10 mouse cellular contexts compared by ENCODE assay signal in genomic region chr4:136651357-136651811, GRCm38 (mm10). TPM values are rescaled to one million over a fixed set of nuclear protein-coding genes. Genes with fewer than 3 reads are reported as not detected.
A peak's percentile ranks its signal among the peaks of the same experiment; 100 is the strongest.
DNase-seq lines count a peak whose midpoint lies in the region; ATAC-seq and TF ChIP-seq lines count a peak whose summit lies in the region.
"Had no signal": no experiment of that assay in that cellular context is flagged by ENCODE, and none has a peak within 500 bp of the region (broad histone marks: within the 10 kb centered on the region; RNA-seq: fewer than 3 reads in every experiment).

No protein-coding gene starts in this region.

- ATAC-seq in forebrain, postnatal 0 days: peak; percentile 58
- ATAC-seq in stomach, postnatal 0 days (ENCODE audit: low FRiP score, low TSS enrichment): no peak
- ATAC-seq in activated CD4-positive, CD25-positive, alpha-beta regulatory T cell, adult 4 months: no peak

- no peak for TF ChIP-seq EP300 in stomach, postnatal 0 days (optimal IDR thresholded peaks at IDR 0.05)

- no peaks in the 10 kb centered on the region for H3K4me1 ChIP-seq in bone marrow macrophage, adult 2 months (ENCODE audit: control insufficient read depth, insufficient read depth, low read length)
- peaks cover 6% of the 10 kb centered on the region; the same call in 1 of the 2 replicates for H3K4me1 ChIP-seq in forebrain, postnatal 0 days (ENCODE audit: insufficient read depth)
- no peaks in the 10 kb centered on the region; the same call in 1 of the 2 replicates for H3K4me1 ChIP-seq in stomach, postnatal 0 days (replicated peaks; ENCODE audit: control insufficient read depth, insufficient read depth)

- TF ChIP-seq CTCF in bone marrow macrophage, adult 2 months (IDR thresholded peaks at IDR 0.05; ENCODE audit: low read depth, low read length): peak; percentile 82
- TF ChIP-seq CTCF in forebrain, postnatal 0 days (IDR thresholded peaks at IDR 0.05; ENCODE audit: low read depth): peak; percentile 93
- TF ChIP-seq CTCF in stomach, postnatal 0 days (IDR thresholded peaks at IDR 0.05; ENCODE audit: low read depth): peak; percentile 83

- 60% methylated on average over 3 of the region's 3 CpGs for WGBS in forebrain, postnatal 0 days
- 71% methylated on average over 3 of the region's 3 CpGs for WGBS in stomach, postnatal 0 days

- H3K4me3 ChIP-seq in bone marrow macrophage, adult 2 months (ENCODE audit: insufficient read depth, low read length): no peak overlapping the region
- no peak overlapping the region for H3K4me3 ChIP-seq in forebrain, postnatal 0 days (ENCODE audit: low read depth, low read length)
- no peak overlapping the region for H3K4me3 ChIP-seq in stomach, postnatal 0 days (ENCODE audit: low read depth, low read length)
- H3K4me3 ChIP-seq: embryonic facial prominence, embryonic 13.5 days; limb, embryonic 15.5 days had no signal

- peak; percentile 20 for DNase-seq in kidney, adult 18-20 months
- DNase-seq in kidney, adult 8-10 months: no peak
- DNase-seq in CD8-positive naive resting alpha-beta T cell, adult 2 months (ENCODE audit: low read depth in 2 of 2, low spot score in 2 of 2): peak; percentile 17 to 33
- peak; percentile 81 for DNase-seq in forebrain, postnatal 0 days
- DNase-seq in lung, postnatal 14 days: peak; percentile 17
- no peak for DNase-seq in stomach, postnatal 0 days (ENCODE audit: low spot score)

- no peak for TF ChIP-seq POLR2A in bone marrow macrophage, adult 2 months (IDR thresholded peaks at IDR 0.05; ENCODE audit: borderline replicate concordance, low read depth, low read length)

- peaks cover 24% of the 10 kb centered on the region for H3K36me3 ChIP-seq in forebrain, postnatal 0 days (ENCODE audit: insufficient read depth)
- H3K36me3 ChIP-seq in stomach, postnatal 0 days (ENCODE audit: control insufficient read depth, insufficient read depth, low read length): peaks cover 3% of the 10 kb centered on the region

- H3K27me3 ChIP-seq in forebrain, postnatal 0 days (ENCODE audit: insufficient read depth, low read length): no peaks in the 10 kb centered on the region
- H3K27me3 ChIP-seq in stomach, postnatal 0 days (ENCODE audit: control insufficient read depth, insufficient read depth, low read length): no peaks in the 10 kb centered on the region
- H3K27me3 ChIP-seq: embryonic facial prominence, embryonic 13.5 days; limb, embryonic 15.5 days had no signal

- H3K9me3 ChIP-seq in forebrain, postnatal 0 days (ENCODE audit: low read length): no peaks in the 10 kb centered on the region
- H3K9me3 ChIP-seq in stomach, postnatal 0 days (ENCODE audit: control insufficient read depth, low read length): no peaks in the 10 kb centered on the region
- H3K9me3 ChIP-seq: limb, embryonic 15.5 days had no signal

- H3K27ac ChIP-seq in bone marrow macrophage, adult 2 months (ENCODE audit: insufficient read depth, low read depth, low read length): no peak overlapping the region
- H3K27ac ChIP-seq in forebrain, postnatal 0 days (ENCODE audit: low read depth, low read length): peak overlapping the region; percentile 79; the same call in 1 of the 2 replicates
- H3K27ac ChIP-seq in stomach, postnatal 0 days (replicated peaks): no peak overlapping the region
- H3K27ac ChIP-seq: limb, embryonic 15.5 days had no signal

- no peak overlapping the region for H3K4me2 ChIP-seq in forebrain, postnatal 0 days (ENCODE audit: low read depth)
- H3K4me2 ChIP-seq in stomach, postnatal 0 days (replicated peaks; ENCODE audit: low read depth): no peak overlapping the region
- H3K4me2 ChIP-seq: embryonic facial prominence, embryonic 13.5 days; limb, embryonic 15.5 days had no signal

- no peak overlapping the region for H3K9ac ChIP-seq in forebrain, postnatal 0 days
- no peak overlapping the region for H3K9ac ChIP-seq in stomach, postnatal 0 days (ENCODE audit: low read length)
- H3K9ac ChIP-seq: embryonic facial prominence, embryonic 13.5 days; limb, embryonic 15.5 days had no signal

RNA-seq across cellular contexts. Expression of gene Lactbl1, which starts 29.0 kb away (rescaled TPM):
- polyA plus RNA-seq in bone marrow macrophage, adult 2 months (2012; ENCODE audit: insufficient read depth, insufficient read length, missing spikeins): not detected in 2 replicates
- 0.15 and 0.24 TPM in 2 replicates for total RNA-seq in forebrain, postnatal 0 days (2014; rRNA removed)
- 0.05 and 0.10 TPM in 2 replicates for polyA plus RNA-seq in forebrain, postnatal 0 days (2015; fragmentation: Nextera tagmentation; extraction: Ambion mirVana)
- polyA plus RNA-seq in stomach, postnatal 0 days (2015; fragmentation: Nextera tagmentation; extraction: Ambion mirVana): not detected in 2 replicates
- polyA plus RNA-seq in activated CD4-positive, CD25-positive, alpha-beta regulatory T cell, adult 4 months (2017; shearing (Covaris generic)): not detected
- polyA plus RNA-seq: embryonic facial prominence, embryonic 13.5 days; limb, embryonic 15.5 days had no signal

RNA-seq across cellular contexts. Expression of gene Tex46, which starts 41.1 kb away (rescaled TPM):
- polyA plus RNA-seq in bone marrow macrophage, adult 2 months (2012; ENCODE audit: insufficient read depth, insufficient read length, missing spikeins): not detected in 2 replicates
- not detected in 2 replicates for total RNA-seq in forebrain, postnatal 0 days (2014; rRNA removed)
- polyA plus RNA-seq in forebrain, postnatal 0 days (2015; fragmentation: Nextera tagmentation; extraction: Ambion mirVana): not detected in 2 replicates
- not detected in 2 replicates for polyA plus RNA-seq in stomach, postnatal 0 days (2015; fragmentation: Nextera tagmentation; extraction: Ambion mirVana)
- not detected for polyA plus RNA-seq in activated CD4-positive, CD25-positive, alpha-beta regulatory T cell, adult 4 months (2017; shearing (Covaris generic))
- polyA plus RNA-seq: embryonic facial prominence, embryonic 13.5 days; limb, embryonic 15.5 days had no signal

RNA-seq across cellular contexts. Expression of gene Kdm1a, which starts 48.9 kb away (rescaled TPM):
- 29.9 and 32.7 TPM in 2 replicates for polyA plus RNA-seq in bone marrow macrophage, adult 2 months (2012; ENCODE audit: insufficient read depth, insufficient read length, missing spikeins)
- 216 and 242 TPM in 2 replicates for total RNA-seq in forebrain, postnatal 0 days (2014; rRNA removed)
- polyA plus RNA-seq in forebrain, postnatal 0 days (2015; fragmentation: Nextera tagmentation; extraction: Ambion mirVana): 46.6 and 51.9 TPM in 2 replicates
- 13.8 and 15.1 TPM in 2 replicates for polyA plus RNA-seq in stomach, postnatal 0 days (2015; fragmentation: Nextera tagmentation; extraction: Ambion mirVana)
- 10 to 100 TPM; 17.1 to 19.4 TPM for polyA plus RNA-seq in activated CD4-positive, CD25-positive, alpha-beta regulatory T cell, adult 4 months (2017; shearing (Covaris generic))

Comparison
In these comparisons a context has a peak if more than half of its experiments do, and no peak if none do; other contexts are left out.
1. DNase-seq: peak in kidney, adult 18-20 months (single experiment), CD8-positive naive resting alpha-beta T cell, adult 2 months (2 of 2), forebrain, postnatal 0 days (single experiment) and lung, postnatal 14 days (single experiment); none in kidney, adult 8-10 months (0 of 2) and stomach, postnatal 0 days (single experiment).
2. Peak in every context shown above with its lines, with median percentiles within 50 percentile points of each other: CTCF ChIP-seq.